Mouse (Mus musculus) macrophage (primary cell): Measurements from ENCODE around the gene Mrps7. TPM values are rescaled to one million over a fixed set of nuclear protein-coding genes. Genes with fewer than 3 reads are reported as not detected.
A peak's percentile ranks its signal among the peaks of the same experiment; 100 is the strongest.

Experiments
- H3K27ac ChIP-seq: fragments of 350-480 bp; formaldehyde crosslinking; 2 replicates; pipeline ENCODE4 v1.9.0; 2021
- H3K36me3 ChIP-seq: fragments of 350-480 bp; formaldehyde crosslinking; 2 replicates; pipeline ENCODE4 v1.9.0; 2021; ENCODE audit errors: inconsistent target
- H3K4me3 ChIP-seq: fragments of 350-480 bp; formaldehyde crosslinking; 2 replicates; pipeline ENCODE4 v1.9.0; 2021; ENCODE audit errors: inconsistent target
- H3K79me2 ChIP-seq: fragments of 350-480 bp; formaldehyde crosslinking; 2 replicates; pipeline ENCODE4 v1.9.0; 2021; ENCODE audit errors: inconsistent target
- WGBS: methylation state at CpG from one replicate; pipeline ENCODE4 v1.1.7; 2026; ENCODE audit warnings: inconsistent platforms; ENCODE audit not compliant: missing documents; 5-methylcytosine and 5-hydroxymethylcytosine counted together
- polyA plus RNA-seq: library from polyadenylated mRNA; stranded (reverse); fragments of 250-400 nt; gene quantifications from 3 replicates; pipeline ENCODE4 v1.2.4, GENCODE M21; 2018; ENCODE audit warnings: inconsistent platforms
- total RNA-seq, 78 experiments: library from RNA; depleted of rRNA; stranded (reverse); fragments of 250-400 nt; gene quantifications; 1 replicate in 9 of 78; 2 replicates in 24 of 78; 3 replicates in 43 of 78; 4 replicates in 2 of 78; pipeline ENCODE4 v1.2.4; 2018; ENCODE audit warnings: inconsistent platforms in 56 of 78

Gene Mrps7
- total RNA-seq (2018; cell fraction: chromatin; rRNA removed): 10 to 100 TPM in 12 of 26 experiments, 1 to 10 TPM in 14; 2.4 to 16.2 (median 8.0) TPM
- total RNA-seq (2018; cell fraction: cytosol; rRNA removed): 10 to 100 TPM; 21.8 to 37.3 (median 29.2) TPM
- 10 to 100 TPM in 18 of 26 experiments, 1 to 10 TPM in 8; 7.1 to 24.1 (median 11.5) TPM for total RNA-seq (2018; cell fraction: nucleus; rRNA removed)
- polyA plus RNA-seq: 21.1 to 35.5 TPM (median 25.6 TPM) in 3 replicates

DNA sequence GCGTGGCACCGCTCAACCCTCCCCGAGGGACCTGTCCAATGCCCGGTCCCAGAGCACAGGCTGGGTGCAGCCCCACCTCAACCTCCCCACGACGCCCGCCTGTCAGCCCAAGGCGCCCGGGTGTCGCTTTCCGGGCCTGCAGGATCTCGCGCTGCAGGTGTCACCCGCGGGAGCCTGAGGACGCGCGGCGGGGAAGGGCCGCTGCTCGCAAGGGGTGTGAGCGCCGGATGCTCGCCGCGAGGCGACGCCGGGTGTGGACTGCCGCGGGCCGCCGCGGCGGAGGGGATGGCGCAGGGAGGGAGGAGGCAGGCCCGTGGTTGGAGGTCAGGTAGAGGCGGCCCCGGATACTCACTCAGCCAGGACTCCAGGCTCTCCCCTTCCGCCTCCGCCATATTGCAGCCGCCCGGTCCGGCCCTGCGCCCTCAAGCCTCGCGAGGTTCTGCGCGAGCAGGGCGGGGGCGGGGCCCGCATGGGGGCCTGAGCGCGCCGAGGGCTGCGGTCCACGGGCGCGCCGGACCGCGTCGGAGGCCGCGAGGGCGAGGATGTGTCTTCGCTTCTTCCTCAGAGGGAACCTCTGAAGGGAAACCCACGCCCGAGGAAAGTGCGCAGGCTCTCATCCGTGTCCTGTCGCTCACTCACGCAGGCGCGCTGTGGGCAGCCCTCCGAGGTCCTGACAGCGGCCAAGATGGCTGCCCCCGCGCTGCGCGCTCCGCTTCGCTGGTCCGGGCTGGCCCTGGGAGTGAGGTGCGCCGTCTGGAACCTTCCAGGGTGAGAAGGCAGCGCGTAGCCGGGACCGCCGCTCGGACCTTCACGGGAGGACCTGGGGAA is at the start of gene Mrps7, which contains the start of gene Gga3:
TSS of gene Mrps7 (plus strand) at position 450 of the 828 bp plus-strand sequence.
TSS of gene Gga3 (minus strand) at position 576 of the 828 bp plus-strand sequence.
- Histone ChIP-seq H3K4me3 (peak within 1 kb of the TSS; percentile 99), H3K79me2 (peaks cover 67% of the 10 kb centered on the region), H3K27ac (peak within 1 kb of the TSS; percentile 62), H3K36me3 (peaks cover 29% of the 10 kb centered on the region; the same call in 1 of the 2 replicates)
- WGBS: under 1% methylated on average over 93 of the region's 93 CpGs

DNA sequence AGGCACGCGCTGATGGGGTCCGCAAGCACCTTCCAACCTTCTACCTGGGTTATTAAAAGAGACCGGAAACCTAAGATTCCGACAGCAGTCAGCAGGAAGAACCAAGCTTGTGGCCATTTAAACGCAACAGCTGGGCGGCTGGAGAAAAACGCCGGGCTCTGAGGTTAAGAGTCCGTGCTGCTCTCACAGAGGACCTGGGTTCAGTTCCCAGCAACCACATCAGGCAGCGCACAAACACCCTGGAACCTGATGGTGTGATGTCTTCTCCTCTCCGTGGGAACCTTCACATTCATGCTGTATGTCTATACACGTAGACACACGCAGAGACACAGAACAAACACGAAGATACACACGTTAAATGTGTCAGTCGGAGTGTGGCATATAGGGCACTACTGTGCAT is 48.0 kb upstream of the Mrps7 start:
- Histone ChIP-seq H3K79me2 (no peaks in the 10 kb centered on the region), H3K27ac (no peak overlapping the region), H3K36me3 (no peaks in the 10 kb centered on the region), H3K4me3 (no peak overlapping the region)
- WGBS: 85% methylated on average over 17 of the region's 17 CpGs

DNA sequence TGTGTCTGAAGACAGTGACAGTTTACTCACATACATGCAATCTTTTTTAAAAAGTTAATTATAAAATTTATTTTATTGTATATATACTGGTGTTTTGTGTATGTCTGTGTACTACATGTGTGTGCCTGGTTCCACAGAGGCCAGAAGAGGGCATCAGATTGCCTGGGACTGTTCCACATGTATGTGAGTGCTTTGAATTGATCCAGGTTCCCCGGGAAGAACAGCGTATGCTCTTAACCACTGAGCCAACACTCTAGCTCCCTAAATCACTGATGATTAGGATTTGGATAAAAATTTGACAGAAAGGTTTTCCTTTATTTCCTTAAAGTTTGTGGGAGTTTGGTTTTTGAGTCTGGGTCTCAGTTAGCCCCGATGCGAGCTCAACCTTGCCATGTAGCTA is 40.3 kb upstream of the Mrps7 start:
- Histone ChIP-seq H3K27ac (0 out of 2 replicates have a peak overlapping the region, but pooled peaks have one; percentile 89), H3K79me2 (peaks cover 18% of the 10 kb centered on the region), H3K36me3 (no peaks in the 10 kb centered on the region; the same call in 1 of the 2 replicates), H3K4me3 (peak overlapping the region; percentile 90)
- WGBS: 41% methylated on average over 4 of the region's 4 CpGs

DNA sequence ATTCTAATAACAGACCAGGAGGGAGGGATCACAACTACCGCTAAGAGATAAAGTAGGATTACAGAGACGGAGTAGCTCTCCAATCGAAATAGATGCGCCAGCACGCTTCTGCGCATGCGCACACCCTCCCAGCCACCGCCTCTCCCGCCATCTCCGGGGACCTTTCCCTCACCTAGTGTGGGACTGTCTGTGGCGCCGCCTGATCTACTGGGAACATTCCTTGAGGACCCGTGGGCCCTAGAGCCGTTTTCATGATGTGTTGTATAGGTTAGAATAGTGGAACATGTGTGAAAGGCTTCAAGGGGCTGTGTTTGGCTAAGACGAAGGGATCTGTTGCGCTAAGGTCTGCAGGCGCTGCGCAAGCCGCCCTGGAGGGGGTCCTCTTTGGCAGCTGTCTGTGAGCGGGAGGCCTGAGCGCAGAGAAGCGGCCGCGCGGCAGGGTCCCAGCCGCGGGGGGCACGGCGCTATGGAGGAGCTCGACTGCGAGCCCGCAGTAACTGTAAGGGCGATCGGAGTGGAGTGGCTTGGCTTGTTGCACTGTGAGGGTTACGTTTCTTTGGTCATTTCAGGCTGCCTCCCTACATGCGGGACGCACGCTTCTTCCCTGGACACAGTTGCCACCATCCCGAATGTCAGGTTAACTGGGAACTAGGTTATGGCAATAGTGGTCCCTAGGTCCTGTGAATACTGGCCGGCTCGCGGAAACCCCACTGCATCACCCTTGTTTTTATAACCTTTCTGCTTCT is 39.5 kb upstream of the Mrps7 start, which contains the start of gene Nup85:
TSS of gene Nup85 (plus strand) at position 371 of the 746 bp plus-strand sequence.
- Histone ChIP-seq H3K4me3 (peak within 1 kb of the TSS; percentile 90), H3K36me3 (peaks cover 4% of the 10 kb centered on the region), H3K27ac (peak within 1 kb of the TSS; percentile 89), H3K79me2 (peaks cover 18% of the 10 kb centered on the region)
- WGBS: under 1% methylated on average over 42 of the region's 42 CpGs

DNA sequence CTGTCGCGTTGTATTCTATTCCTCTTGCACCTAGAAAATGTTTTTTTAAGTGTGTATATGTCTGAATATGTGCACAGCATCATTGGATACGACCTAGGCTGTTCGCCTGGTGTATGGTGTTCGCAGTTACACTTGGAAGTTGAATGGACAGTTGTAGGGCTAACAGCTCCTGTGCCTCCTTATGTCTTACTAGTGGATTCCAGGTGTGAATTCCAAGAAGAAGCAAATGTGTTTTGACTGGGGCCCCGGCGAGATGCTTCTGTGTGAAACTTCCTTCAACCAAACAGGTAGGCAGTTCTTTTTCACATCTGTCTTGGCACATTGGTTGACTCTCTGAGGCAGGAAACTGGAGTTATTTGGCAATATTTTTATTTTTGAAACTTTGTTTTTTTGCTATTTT is 38.8 kb upstream of the Mrps7 start:
- WGBS: 17% methylated on average over 7 of the region's 7 CpGs

DNA sequence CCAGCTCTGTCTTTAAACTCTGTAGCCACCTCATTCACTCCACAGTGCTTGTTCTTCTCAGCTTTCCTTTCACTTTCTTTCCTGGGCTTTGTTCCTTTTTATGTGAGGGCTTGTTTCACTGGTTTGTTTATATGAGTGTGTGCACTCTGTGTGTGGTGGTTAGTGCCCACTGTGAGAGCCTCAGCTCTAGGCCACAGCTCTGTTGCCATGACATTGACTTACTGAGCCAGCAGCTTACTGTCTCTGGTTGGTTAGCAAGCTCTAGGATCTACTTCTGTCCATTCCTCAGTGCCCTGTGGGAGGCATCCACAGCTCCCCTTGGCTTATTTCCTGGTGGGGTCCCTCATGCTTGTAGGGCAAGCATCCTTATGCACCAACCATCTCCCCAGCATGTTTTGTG is 24.6 kb upstream of the Mrps7 start:
- H3K4me3 ChIP-seq: no peak overlapping the region
- H3K27ac ChIP-seq: no peak overlapping the region
- H3K36me3 ChIP-seq: peaks cover 14% of the 10 kb centered on the region; the same call in 1 of the 2 replicates
- H3K79me2 ChIP-seq: no peaks in the 10 kb centered on the region

More for the DNA sequence above, 38.8 kb upstream of the Mrps7 start:
- Histone ChIP-seq H3K4me3 (peak overlapping the region; percentile 90), H3K79me2 (peaks cover 18% of the 10 kb centered on the region), H3K36me3 (peaks cover 10% of the 10 kb centered on the region), H3K27ac (peak overlapping the region; percentile 89; the same call in 1 of the 2 replicates)

DNA sequence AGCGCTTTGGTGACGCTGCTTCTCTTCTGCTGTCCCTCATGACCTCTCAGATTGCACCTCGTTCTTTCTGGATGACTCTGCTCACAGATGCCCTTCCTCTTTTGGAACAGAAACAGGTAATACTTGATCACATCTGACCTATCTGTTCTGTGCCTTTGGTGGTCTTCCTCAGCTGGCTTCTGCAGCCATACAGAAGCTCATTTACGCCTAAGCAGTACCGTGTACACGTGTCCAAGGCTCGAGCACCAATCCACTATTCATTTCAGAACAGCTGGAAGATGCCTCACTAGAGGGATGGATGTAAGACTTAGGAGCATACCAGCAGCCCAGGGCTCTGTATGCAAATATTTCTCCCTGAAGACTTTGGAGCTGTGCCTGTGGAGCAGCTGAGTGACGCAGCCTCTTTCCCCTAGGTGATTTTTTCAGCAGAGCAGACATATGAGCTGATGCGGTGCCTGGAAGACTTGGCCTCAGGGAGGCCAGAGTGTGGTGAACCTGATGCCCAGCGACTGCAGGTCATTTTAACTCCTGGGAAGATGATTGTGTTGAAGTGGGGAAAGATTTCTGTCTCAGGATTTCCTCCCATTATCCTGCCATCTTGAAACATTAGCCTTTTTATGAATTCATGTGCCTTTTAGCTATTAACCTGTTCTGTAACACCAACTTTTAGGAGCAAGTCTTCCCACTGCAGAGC is 20.7 kb upstream of the Mrps7 start:
- Histone ChIP-seq H3K36me3 (peaks cover 53% of the 10 kb centered on the region), H3K79me2 (no peaks in the 10 kb centered on the region), H3K27ac (no peak overlapping the region), H3K4me3 (no peak overlapping the region)
- WGBS: 90% methylated on average over 10 of the region's 10 CpGs

DNA sequence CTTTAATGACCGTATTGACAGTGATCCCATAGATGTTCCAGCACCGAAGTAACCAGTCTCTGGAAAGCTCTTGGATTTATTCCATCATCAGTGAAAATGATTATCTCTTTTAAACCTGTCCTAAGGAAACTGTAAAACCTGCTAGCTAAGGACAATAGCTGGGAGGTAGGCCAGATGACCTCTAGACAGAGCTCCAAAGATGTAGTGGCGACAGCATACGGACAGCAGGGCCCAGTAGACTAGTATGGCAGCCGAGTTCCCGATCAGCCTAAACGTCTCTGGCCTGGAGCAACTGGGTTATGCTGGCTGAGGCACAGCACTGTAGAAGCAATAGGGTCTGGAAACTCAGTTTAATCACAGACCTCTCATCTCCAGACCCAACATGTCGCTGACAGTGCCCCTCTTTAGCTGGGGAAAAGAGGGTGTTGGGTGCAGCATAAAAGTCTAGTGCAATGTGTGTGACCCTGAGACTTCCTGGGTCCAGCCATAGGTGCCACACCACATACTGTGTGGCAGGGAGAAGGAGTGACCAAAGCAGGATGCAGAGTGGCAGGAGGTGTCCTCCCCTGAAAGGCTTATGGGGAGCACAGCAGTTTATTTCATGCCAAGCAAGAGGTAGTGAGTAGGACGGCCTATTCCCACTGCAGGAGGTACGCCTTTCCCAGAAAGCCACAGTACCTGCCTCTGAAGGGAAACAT is 19.2 kb upstream of the Mrps7 start:
- 90% methylated on average over 10 of the region's 10 CpGs for WGBS
- Histone ChIP-seq H3K27ac (no peak overlapping the region), H3K4me3 (no peak overlapping the region), H3K36me3 (peaks cover 63% of the 10 kb centered on the region), H3K79me2 (no peaks in the 10 kb centered on the region)

DNA sequence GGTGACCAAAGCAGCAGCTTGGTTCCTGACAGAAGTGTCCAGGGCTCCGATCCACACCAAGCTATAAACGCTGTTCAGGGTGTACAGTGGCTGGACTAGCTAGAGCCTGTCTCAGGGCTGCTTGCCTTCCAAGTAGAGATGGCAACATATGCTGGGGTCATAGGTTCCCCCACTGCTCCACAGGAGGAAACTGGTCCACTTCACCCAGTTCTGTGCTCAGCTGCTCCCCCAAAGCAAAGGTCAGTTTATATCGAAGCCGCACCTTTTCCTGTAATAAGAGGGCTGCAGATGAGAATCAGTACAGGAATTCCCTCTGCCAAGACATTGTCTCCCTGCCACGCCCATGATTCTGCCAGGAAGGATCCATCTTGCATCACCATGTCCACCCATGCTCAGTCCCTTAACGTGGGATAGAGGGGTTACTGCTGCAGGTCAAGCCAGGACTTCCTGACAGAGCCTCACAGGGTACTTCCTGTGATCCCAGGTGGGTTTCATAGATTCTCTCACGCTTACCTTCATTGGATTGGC is 18.1 kb upstream of the Mrps7 start:
- WGBS: 91% methylated on average over 7 of the region's 7 CpGs
- Histone ChIP-seq H3K36me3 (peaks cover 71% of the 10 kb centered on the region), H3K4me3 (no peak overlapping the region), H3K79me2 (no peaks in the 10 kb centered on the region), H3K27ac (no peak overlapping the region)

DNA sequence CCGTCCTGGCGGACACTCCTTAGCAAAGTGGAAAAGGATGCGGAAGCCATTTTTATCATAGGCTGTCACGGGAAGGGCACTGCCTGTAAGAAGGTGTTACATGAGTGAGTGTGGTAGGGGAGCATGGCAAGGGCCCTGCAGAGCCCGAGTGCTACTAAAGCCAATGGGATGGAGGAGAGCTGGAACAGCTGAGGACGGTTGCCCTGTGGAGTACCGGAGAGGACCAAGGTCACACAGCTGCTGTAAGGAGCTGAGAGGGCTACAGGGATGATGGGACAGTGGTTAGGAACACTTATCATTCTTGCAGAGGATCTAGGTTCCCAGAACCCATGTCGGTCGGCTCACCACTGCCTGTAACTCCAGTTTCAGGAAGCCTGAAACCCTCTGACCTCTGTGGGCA is 17.3 kb upstream of the Mrps7 start:
- 95% methylated on average over 9 of the region's 9 CpGs for WGBS
- Histone ChIP-seq H3K36me3 (peaks cover 73% of the 10 kb centered on the region), H3K4me3 (no peak overlapping the region), H3K79me2 (no peaks in the 10 kb centered on the region), H3K27ac (no peak overlapping the region)

DNA sequence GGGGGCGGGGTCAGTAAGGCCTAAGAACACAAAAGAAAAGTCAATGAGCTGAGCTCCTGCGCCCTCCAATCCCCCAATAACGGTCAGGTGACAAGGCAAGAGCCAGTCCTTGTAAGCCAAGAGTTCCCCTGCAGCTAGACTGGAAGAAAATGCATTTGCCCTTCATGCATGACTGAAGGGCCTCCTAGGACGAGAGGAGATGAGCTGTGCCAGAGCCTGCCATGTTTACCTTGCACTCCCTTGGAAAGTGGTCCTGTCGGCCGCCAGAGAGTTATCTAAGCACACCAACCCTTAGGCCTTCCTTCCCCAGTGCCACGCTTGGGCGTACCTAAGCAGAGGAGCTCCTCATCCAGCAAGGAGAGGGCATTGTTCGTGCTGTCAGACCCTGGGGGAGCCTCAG is 15.7 kb upstream of the Mrps7 start:
- 98% methylated on average over 8 of the region's 9 CpGs for WGBS
- Histone ChIP-seq H3K36me3 (peaks cover 89% of the 10 kb centered on the region), H3K27ac (no peak overlapping the region), H3K4me3 (no peak overlapping the region), H3K79me2 (peaks cover 3% of the 10 kb centered on the region; the same call in 1 of the 2 replicates)

DNA sequence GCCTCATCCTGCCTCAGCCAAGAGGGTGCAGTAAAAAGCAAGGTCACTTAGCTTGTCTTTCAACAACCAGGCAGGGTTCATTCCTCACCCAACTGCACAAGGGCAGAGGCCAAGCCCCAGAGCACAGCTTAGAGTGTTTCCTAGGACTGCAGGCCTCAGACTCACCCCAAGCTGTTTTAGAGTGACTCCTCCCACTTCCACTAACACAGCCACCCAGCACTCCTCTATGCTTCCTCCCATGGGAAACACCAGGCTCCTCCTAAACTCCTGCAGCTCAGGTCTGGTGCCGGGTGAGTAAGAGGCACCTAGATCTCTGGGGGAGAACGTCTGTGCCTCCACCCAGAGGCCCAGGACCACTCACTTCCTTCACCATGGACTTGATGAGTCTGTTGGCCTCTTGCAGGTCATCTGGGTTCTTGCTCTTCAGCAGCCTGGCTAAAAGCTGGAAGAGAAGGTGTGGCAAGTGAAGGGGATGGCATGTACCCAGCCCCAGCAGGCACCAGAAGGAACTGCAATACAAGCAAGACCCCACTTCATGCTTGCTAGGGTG is 13.1 kb upstream of the Mrps7 start:
- peaks cover 28% of the 10 kb centered on the region for H3K79me2 ChIP-seq
- H3K36me3 ChIP-seq: peaks cover 90% of the 10 kb centered on the region
- H3K4me3 ChIP-seq: no peak overlapping the region
- H3K27ac ChIP-seq: no peak overlapping the region
- WGBS: 83% methylated on average over 2 of the region's 2 CpGs

DNA sequence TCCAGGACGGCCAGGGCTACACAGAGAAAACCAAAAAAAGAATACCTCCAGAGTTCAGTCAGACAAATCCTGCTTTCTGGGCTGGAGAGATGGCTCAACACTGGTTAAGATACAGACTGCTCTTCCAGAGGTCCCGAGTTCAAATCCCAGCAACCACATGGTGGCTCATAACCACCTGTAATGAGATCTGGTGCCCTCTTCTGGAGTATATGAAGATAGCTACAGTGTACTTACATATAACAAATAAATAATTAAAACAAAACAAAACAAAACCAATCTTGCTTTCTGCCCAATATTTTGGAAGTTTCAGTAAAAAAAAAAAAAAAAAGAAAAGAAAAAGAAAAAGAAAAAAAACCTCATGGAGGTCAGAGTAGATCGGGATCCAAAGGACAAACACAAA is 8.5 kb upstream of the Mrps7 start:
- WGBS: 100% methylated on average over 3 of the region's 3 CpGs
- peaks cover 74% of the 10 kb centered on the region for H3K79me2 ChIP-seq
- no peak overlapping the region for H3K4me3 ChIP-seq
- no peak overlapping the region for H3K27ac ChIP-seq
- H3K36me3 ChIP-seq: peaks cover 63% of the 10 kb centered on the region
